Mouse (Mus musculus) forebrain, embryonic 13.5 days (tissue): ENCODE results near the gene Dlg1. TPM values are rescaled to one million over a fixed set of nuclear protein-coding genes. Genes with fewer than 3 reads are reported as not detected.

ENCODE experiments used
- ATAC-seq: fragments of 200-750 bp; cut with Nextera tagmentation; 2 replicates; pipeline ENCODE4 v1.8.0; 2017
- H3K27ac ChIP-seq: fragments of 300-500 bp; sonication (generic); 2 replicates; pipeline ENCODE4 v1.5.1; 2015; ENCODE audit warnings: inconsistent platforms, mild to moderate bottlenecking, moderate library complexity
- H3K27me3 ChIP-seq: fragments of 300-500 bp; sonication (generic); 2 replicates; pipeline ENCODE4 v1.6.1; 2015; ENCODE audit warnings: mild to moderate bottlenecking, inconsistent platforms
- H3K36me3 ChIP-seq: fragments of 300-500 bp; sonication (generic); 2 replicates; pipeline ENCODE4 v1.6.1; 2015; ENCODE audit warnings: mild to moderate bottlenecking, inconsistent platforms; ENCODE audit not compliant: poor library complexity, severe bottlenecking
- H3K4me1 ChIP-seq: fragments of 300-500 bp; sonication (generic); 2 replicates; pipeline ENCODE4 v1.6.1; 2015; ENCODE audit warnings: inconsistent platforms
- H3K4me2 ChIP-seq: fragments of 300-500 bp; sonication (generic); 2 replicates; pipeline ENCODE4 v1.6.1; 2015; ENCODE audit warnings: inconsistent platforms, mild to moderate bottlenecking, moderate library complexity
- H3K4me3 ChIP-seq: fragments of 300-500 bp; sonication (generic); 2 replicates; pipeline ENCODE4 v1.5.1; 2015; ENCODE audit warnings: mild to moderate bottlenecking, inconsistent platforms
- H3K9ac ChIP-seq: fragments of 300-500 bp; sonication (generic); 2 replicates; pipeline ENCODE4 v1.6.1; 2015; ENCODE audit warnings: mild to moderate bottlenecking, inconsistent platforms
- H3K9me3 ChIP-seq: fragments of 300-500 bp; sonication (generic); replicated peaks from 2 replicates; pipeline ENCODE4 v1.6.1; 2016; ENCODE audit warnings: inconsistent platforms
- WGBS: fragments of 180-500 bp; shearing (Covaris S2); methylation state at CpG from one replicate; pipeline ENCODE4 v1.1.7; 2015; 5-methylcytosine and 5-hydroxymethylcytosine counted together
- polyA plus RNA-seq: library from polyadenylated mRNA; unstranded; fragments of >200 nt; fragmentation: Nextera tagmentation; extraction: Ambion mirVana; gene quantifications from 2 replicates; pipeline ENCODE4 v1.2.1, GENCODE M21; 2015

The Dlg1 gene
- polyA plus RNA-seq, 1 experiment from 2014 or later, result 17.9 TPM

GRCm38 (mm10) chr16:31896971-31897774 is 233.9 kb downstream of the Dlg1 start:
- H3K9ac ChIP-seq, result peak overlapping the region; percentile 59
- ATAC-seq, result peak; percentile 67; the same call in 1 of the 2 replicates
- 7% methylated on average over 29 of the region's 29 CpGs for WGBS
- peaks cover 22% of the 10 kb centered on the region for H3K4me1 ChIP-seq
- H3K27me3 ChIP-seq, result no peaks in the 10 kb centered on the region
- H3K4me2 ChIP-seq, result peak overlapping the region; percentile 55
- no peaks in the 10 kb centered on the region for H3K36me3 ChIP-seq
- H3K27ac ChIP-seq, result peak overlapping the region; percentile 17; the same call in 1 of the 2 replicates
- H3K9me3 ChIP-seq, result no peaks in the 10 kb centered on the region
- peak overlapping the region; percentile 21 for H3K4me3 ChIP-seq

- peak; percentile 68 for ATAC-seq
- WGBS, result 78% methylated on average over 18 of the region's 18 CpGs
- no peaks in the 10 kb centered on the region for H3K36me3 ChIP-seq
- H3K9ac ChIP-seq, result no peak overlapping the region
- H3K4me3 ChIP-seq, result no peak overlapping the region
- peaks cover 22% of the 10 kb centered on the region for H3K4me1 ChIP-seq
- no peaks in the 10 kb centered on the region for H3K9me3 ChIP-seq
- no peaks in the 10 kb centered on the region for H3K27me3 ChIP-seq
- no peak overlapping the region for H3K4me2 ChIP-seq
- H3K27ac ChIP-seq, result 0 out of 2 replicates have a peak overlapping the region, but pooled peaks have one; percentile 12
These were observed 235.5 kb downstream of the Dlg1 start for GRCm38 (mm10) chr16:31898546-31899326.

DNA sequence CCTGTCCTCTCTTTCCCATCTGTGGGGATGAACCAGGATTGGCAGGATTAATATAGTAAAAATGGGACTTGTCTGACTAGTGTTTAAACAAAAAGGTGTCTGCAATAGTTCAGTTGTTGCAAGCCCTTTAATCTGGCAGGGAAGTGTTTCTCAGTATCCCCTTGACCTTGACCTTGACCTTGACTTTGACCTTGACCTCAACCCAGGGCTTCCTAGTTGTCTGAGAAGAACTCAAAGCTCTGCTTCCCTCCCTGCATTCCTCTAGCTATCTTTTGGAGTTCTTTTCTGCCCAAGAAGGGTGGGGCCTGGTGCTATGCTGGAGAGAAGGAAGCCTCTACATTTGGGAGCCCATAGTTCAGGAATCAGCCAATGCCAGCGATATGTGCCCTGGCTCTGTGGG is 238.6 kb downstream of the Dlg1 start:
- no peak overlapping the region for H3K9ac ChIP-seq
- no peaks in the 10 kb centered on the region for H3K36me3 ChIP-seq
- no peaks in the 10 kb centered on the region for H3K27me3 ChIP-seq
- 93% methylated on average over 1 of the region's 1 CpGs for WGBS
- H3K27ac ChIP-seq, result no peak overlapping the region
- no peak for ATAC-seq
- H3K9me3 ChIP-seq, result no peaks in the 10 kb centered on the region
- no peak overlapping the region for H3K4me2 ChIP-seq
- H3K4me3 ChIP-seq, result no peak overlapping the region
- peaks cover 30% of the 10 kb centered on the region for H3K4me1 ChIP-seq

- no peak overlapping the region for H3K27ac ChIP-seq
- no peak for ATAC-seq
- WGBS, result 89% methylated on average over 8 of the region's 8 CpGs
These were observed 240.0 kb downstream of the Dlg1 start for GRCm38 (mm10) chr16:31903239-31903638.

DNA sequence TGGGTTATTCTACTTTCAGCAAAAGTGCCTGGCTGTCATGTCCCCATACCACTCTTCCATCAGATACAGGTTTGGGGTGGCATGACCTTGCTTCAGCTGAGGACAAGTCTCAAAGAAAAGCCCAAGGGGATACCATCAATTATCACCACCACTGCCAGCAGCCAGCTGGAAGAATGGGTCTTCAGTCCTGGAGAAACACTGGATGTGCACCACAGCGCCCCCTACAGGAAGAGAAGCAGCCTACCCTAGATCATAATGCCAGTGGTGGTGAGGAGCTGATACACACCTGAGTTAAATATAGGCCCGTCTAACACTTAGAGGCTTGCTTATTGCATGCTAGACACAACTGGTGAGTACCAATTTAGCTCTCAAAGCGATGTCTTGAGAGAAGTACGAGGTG is 242.1 kb downstream of the Dlg1 start:
- no peaks in the 10 kb centered on the region for H3K9me3 ChIP-seq
- H3K27me3 ChIP-seq, result no peaks in the 10 kb centered on the region
- no peaks in the 10 kb centered on the region for H3K36me3 ChIP-seq
- no peak for ATAC-seq
- H3K9ac ChIP-seq, result no peak overlapping the region
- H3K4me1 ChIP-seq, result 0 out of 2 replicates have a peak, but pooled peaks cover 13% of the 10 kb centered on the region
- no peak overlapping the region for H3K4me3 ChIP-seq
- H3K4me2 ChIP-seq, result no peak overlapping the region
- no peak overlapping the region for H3K27ac ChIP-seq
- WGBS, result 81% methylated on average over 4 of the region's 4 CpGs

More at GRCm38 (mm10) chr16:31903239-31903638, 240.0 kb downstream of the Dlg1 start:
- Histone ChIP-seq H3K36me3 (no peaks in the 10 kb centered on the region), H3K9me3 (no peaks in the 10 kb centered on the region), H3K4me2 (no peak overlapping the region), H3K4me3 (no peak overlapping the region), H3K9ac (no peak overlapping the region), H3K4me1 (peaks cover 21% of the 10 kb centered on the region; the same call in 1 of the 2 replicates), H3K27me3 (no peaks in the 10 kb centered on the region)

DNA sequence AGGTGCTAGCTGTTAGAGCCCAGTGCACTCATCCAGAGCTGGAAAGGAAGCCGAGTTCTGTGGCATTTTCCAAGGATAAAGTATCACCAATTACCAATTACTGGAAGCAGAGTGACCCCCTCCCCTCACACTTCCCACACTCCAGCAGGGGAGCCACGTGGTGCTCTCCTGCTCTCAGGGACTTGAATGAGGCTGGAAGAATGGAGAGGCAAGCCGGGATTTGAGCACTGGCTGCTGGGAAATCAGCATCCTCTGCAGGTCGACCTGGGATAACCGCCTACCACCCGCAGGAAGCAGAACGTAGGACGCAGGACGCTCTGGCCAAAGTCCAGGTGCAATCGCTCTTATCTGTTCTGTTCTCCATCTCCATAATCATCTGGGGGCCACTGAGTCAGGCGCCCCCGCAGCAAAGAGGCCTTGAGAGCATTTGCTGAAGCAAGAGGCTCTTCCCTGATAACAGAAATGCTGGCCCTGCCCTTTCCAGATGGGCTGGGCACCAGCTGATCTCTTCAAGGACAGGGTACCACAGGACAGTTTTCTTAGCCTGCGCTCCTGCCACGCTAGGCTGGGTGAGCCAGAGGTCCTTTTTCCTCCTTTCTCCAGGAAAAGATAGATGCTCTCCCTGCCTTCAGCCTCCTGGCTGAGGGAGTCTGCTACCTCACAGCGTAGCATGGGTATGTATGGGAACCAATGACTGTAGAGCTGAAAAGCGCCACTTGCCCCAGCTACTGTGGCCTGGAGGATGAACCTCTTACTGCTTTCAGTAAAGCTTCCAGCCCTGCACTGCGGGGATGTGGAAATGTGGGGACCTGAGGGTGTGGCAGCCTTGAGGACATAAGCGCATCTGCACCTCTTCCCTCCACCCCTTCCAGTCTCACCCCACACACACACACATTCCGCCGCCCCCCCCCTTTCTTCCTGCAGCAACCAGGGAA is 242.9 kb downstream of the Dlg1 start:
- no peak overlapping the region for H3K27ac ChIP-seq

DNA sequence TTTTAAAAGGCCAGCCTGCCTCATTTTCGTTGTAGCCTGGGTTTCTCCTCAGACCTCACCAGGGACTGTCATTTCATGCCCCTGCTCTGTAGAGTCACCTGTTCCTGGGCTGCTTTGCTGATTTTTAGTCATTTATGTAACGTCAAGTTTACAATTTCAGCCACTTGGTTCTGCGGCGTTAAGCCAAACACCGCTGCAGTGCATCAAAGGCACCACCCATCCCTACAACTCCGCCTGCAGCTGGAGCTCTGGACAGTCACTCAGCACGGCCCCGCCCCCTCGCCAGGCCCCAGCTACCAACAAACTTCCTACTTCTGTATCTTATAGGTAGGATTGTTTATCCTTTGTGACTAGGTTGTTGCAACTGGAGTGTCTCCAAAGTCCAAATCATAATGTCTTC is 243.7 kb downstream of the Dlg1 start:
- WGBS, result 18% methylated on average over 9 of the region's 9 CpGs
- H3K9me3 ChIP-seq, result no peaks in the 10 kb centered on the region
- no peaks in the 10 kb centered on the region for H3K27me3 ChIP-seq
- H3K4me2 ChIP-seq, result peak overlapping the region; percentile 38
- H3K9ac ChIP-seq, result no peak overlapping the region
- H3K36me3 ChIP-seq, result no peaks in the 10 kb centered on the region
- no peak overlapping the region for H3K27ac ChIP-seq
- H3K4me1 ChIP-seq, result 0 out of 2 replicates have a peak, but pooled peaks cover 13% of the 10 kb centered on the region
- no peak overlapping the region for H3K4me3 ChIP-seq
- no peak for ATAC-seq

More for the DNA sequence above, 242.9 kb downstream of the Dlg1 start:
- Histone ChIP-seq H3K36me3 (no peaks in the 10 kb centered on the region), H3K9me3 (no peaks in the 10 kb centered on the region), H3K9ac (peak overlapping the region; percentile 12; the same call in 1 of the 2 replicates), H3K27me3 (no peaks in the 10 kb centered on the region), H3K4me1 (0 out of 2 replicates have a peak, but pooled peaks cover 13% of the 10 kb centered on the region), H3K4me3 (no peak overlapping the region), H3K4me2 (peak overlapping the region; percentile 38)
- 40% methylated on average over 20 of the region's 20 CpGs for WGBS
- no peak for ATAC-seq

DNA sequence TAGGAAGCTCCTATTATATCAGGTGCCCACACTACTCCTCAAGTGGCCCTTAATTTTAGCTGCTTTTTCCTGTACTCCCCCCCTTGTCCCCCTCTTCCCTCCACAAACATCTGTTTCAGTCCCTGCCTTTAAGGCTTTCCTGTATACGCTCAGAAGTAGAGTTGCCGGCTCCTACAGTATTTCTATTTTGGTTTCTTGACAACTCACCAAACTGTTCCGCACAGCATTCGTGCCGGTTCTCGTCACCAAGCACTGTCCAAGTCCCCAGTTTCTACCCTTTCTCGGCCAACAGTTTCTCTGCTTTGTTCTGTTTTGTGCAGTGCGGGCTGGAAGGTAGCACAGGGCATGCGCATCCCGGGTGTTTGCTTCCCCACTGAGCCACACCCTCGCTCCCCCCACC is 245.7 kb downstream of the Dlg1 start:
- WGBS, result 65% methylated on average over 11 of the region's 11 CpGs
- H3K27ac ChIP-seq, result no peak overlapping the region
- H3K4me2 ChIP-seq, result no peak overlapping the region
- 0 out of 2 replicates have a peak, but pooled peaks cover 13% of the 10 kb centered on the region for H3K4me1 ChIP-seq
- no peak for ATAC-seq
- H3K27me3 ChIP-seq, result no peaks in the 10 kb centered on the region
- no peaks in the 10 kb centered on the region for H3K9me3 ChIP-seq
- H3K4me3 ChIP-seq, result no peak overlapping the region
- H3K36me3 ChIP-seq, result no peaks in the 10 kb centered on the region
- H3K9ac ChIP-seq, result no peak overlapping the region

GRCm38 (mm10) chr16:31910281-31910847 is 247.1 kb downstream of the Dlg1 start:
- Histone ChIP-seq H3K9me3 (no peaks in the 10 kb centered on the region), H3K27me3 (no peaks in the 10 kb centered on the region), H3K4me1 (0 out of 2 replicates have a peak, but pooled peaks cover 13% of the 10 kb centered on the region), H3K9ac (no peak overlapping the region), H3K4me2 (no peak overlapping the region), H3K4me3 (no peak overlapping the region), H3K27ac (no peak overlapping the region), H3K36me3 (no peaks in the 10 kb centered on the region)
- no peak for ATAC-seq
- 81% methylated on average over 10 of the region's 10 CpGs for WGBS

- no peaks in the 10 kb centered on the region for H3K27me3 ChIP-seq
- no peak overlapping the region for H3K4me2 ChIP-seq
- WGBS, result 83% methylated on average over 11 of the region's 11 CpGs
- H3K9ac ChIP-seq, result no peak overlapping the region
- no peaks in the 10 kb centered on the region for H3K36me3 ChIP-seq
- H3K9me3 ChIP-seq, result no peaks in the 10 kb centered on the region
- no peak for ATAC-seq
- H3K4me3 ChIP-seq, result no peak overlapping the region
- no peak overlapping the region for H3K27ac ChIP-seq
- no peaks in the 10 kb centered on the region for H3K4me1 ChIP-seq
These were observed 254.5 kb downstream of the Dlg1 start for GRCm38 (mm10) chr16:31917776-31918175.

- Histone ChIP-seq H3K9ac (no peak overlapping the region), H3K4me3 (no peak overlapping the region), H3K4me1 (no peaks in the 10 kb centered on the region), H3K9me3 (no peaks in the 10 kb centered on the region), H3K27me3 (no peaks in the 10 kb centered on the region), H3K36me3 (no peaks in the 10 kb centered on the region), H3K27ac (no peak overlapping the region), H3K4me2 (peak overlapping the region; percentile 23; the same call in 1 of the 2 replicates)
- peak; percentile 72 for ATAC-seq
- WGBS, result 6% methylated on average over 14 of the region's 14 CpGs
These were observed 255.0 kb downstream of the Dlg1 start for GRCm38 (mm10) chr16:31918248-31918724.
